27 mouse cellular contexts compared by ENCODE assay signal in genomic region chr4:41416966-41417365, GRCm38 (mm10).
"Had no signal": no experiment of that assay in that cellular context is flagged by ENCODE, and none has a peak within 500 bp of the region (broad histone marks: within the 10 kb centered on the region; RNA-seq: fewer than 3 reads in every experiment).

No protein-coding gene starts in this region.

- DNase-seq: cerebellum, adult 9-10 months; cerebellum, adult 9-11 months; cerebellum, postnatal 10 days; cerebellum, postnatal 14 days; cerebellum, postnatal 25 days; cerebellum, postnatal 36 days; embryo, embryonic 11 days; forebrain, postnatal 0 days; gastrocnemius, adult 2 months; gastrocnemius, postnatal 10 days; gastrocnemius, postnatal 14 days; gastrocnemius, postnatal 25 days; gastrocnemius, postnatal 36 days; heart, adult 11 months; heart, adult 18-20 months; heart, adult 2 months had no signal

- H3K4me1 ChIP-seq: embryonic facial prominence, embryonic 10.5 days; embryonic facial prominence, embryonic 12.5 days; embryonic facial prominence, embryonic 13.5 days; embryonic facial prominence, embryonic 15.5 days; forebrain, embryonic 10.5 days; forebrain, embryonic 12.5 days; forebrain, embryonic 13.5 days; forebrain, embryonic 15.5 days had no signal

- H3K4me3 ChIP-seq: embryonic facial prominence, embryonic 10.5 days; embryonic facial prominence, embryonic 12.5 days; embryonic facial prominence, embryonic 13.5 days; embryonic facial prominence, embryonic 15.5 days; erythroblast, embryonic 14.5 days; forebrain, embryonic 10.5 days; forebrain, embryonic 12.5 days; forebrain, embryonic 13.5 days; forebrain, embryonic 15.5 days; gastrocnemius, adult 2 months; heart, adult 2 months had no signal

- H3K27me3 ChIP-seq: embryonic facial prominence, embryonic 12.5 days; embryonic facial prominence, embryonic 13.5 days; embryonic facial prominence, embryonic 15.5 days; forebrain, embryonic 12.5 days; forebrain, embryonic 13.5 days; forebrain, embryonic 15.5 days had no signal

- H3K4me2 ChIP-seq: embryonic facial prominence, embryonic 12.5 days; embryonic facial prominence, embryonic 13.5 days; embryonic facial prominence, embryonic 15.5 days; forebrain, embryonic 12.5 days; forebrain, embryonic 13.5 days; forebrain, embryonic 15.5 days had no signal

- ATAC-seq: forebrain, embryonic 13.5 days; forebrain, embryonic 14.5 days; forebrain, embryonic 15.5 days; forebrain, embryonic 16.5 days; forebrain, postnatal 0 days had no signal

- H3K27ac ChIP-seq: embryonic facial prominence, embryonic 10.5 days; embryonic facial prominence, embryonic 12.5 days; embryonic facial prominence, embryonic 13.5 days; embryonic facial prominence, embryonic 15.5 days; forebrain, embryonic 10.5 days; forebrain, embryonic 12.5 days; forebrain, embryonic 13.5 days; forebrain, embryonic 15.5 days; gastrocnemius, adult 2 months; heart, adult 2 months had no signal

- H3K9ac ChIP-seq: embryonic facial prominence, embryonic 12.5 days; embryonic facial prominence, embryonic 13.5 days; embryonic facial prominence, embryonic 15.5 days; forebrain, embryonic 12.5 days; forebrain, embryonic 13.5 days; forebrain, embryonic 15.5 days; forebrain, postnatal 0 days had no signal

- H3K9me3 ChIP-seq: embryonic facial prominence, embryonic 10.5 days; embryonic facial prominence, embryonic 12.5 days; embryonic facial prominence, embryonic 13.5 days; embryonic facial prominence, embryonic 15.5 days; forebrain, embryonic 10.5 days; forebrain, embryonic 12.5 days; forebrain, embryonic 13.5 days; forebrain, embryonic 15.5 days had no signal

- H3K36me3 ChIP-seq: embryonic facial prominence, embryonic 12.5 days; embryonic facial prominence, embryonic 15.5 days; forebrain, embryonic 15.5 days had no signal
